Mouse (Mus musculus): ENCODE results near the gene Wfdc6b. TPM values are rescaled to one million over a fixed set of nuclear protein-coding genes. Genes with fewer than 3 reads are reported as not detected.
A peak's percentile ranks its signal among the peaks of the same experiment; 100 is the strongest.
"Not testable (repeated sequence)": the region's sequence is repeated elsewhere in the genome, so short reads cannot be mapped to it uniquely, and the experiment has no call there.

Gene Wfdc6b
- not detected for total RNA-seq (2021)
- long read RNA-seq, experiment 1, result 0 reads
- long read RNA-seq, experiment 2, result 0 reads

- intact Hi-C loops (cut with DNase I); H3K27ac ChIP-seq: not testable (repeated sequence)
Observed at GRCm38 (mm10) chr2:164613471-164613870, at the start of gene Wfdc6b, which contains the start of gene Wfdc8. Gene Wfdc6b (plus strand): TSS chr2:164613522. Gene Wfdc8 (minus strand): TSS chr2:164613626.

GRCm38 (mm10) chr2:164564346-164564745, 49.0 kb upstream of the Wfdc6b start:
- no peak for DNase-seq
- intact Hi-C loops (cut with DNase I), result no loop called here
- no peak for TF ChIP-seq CTCF (IDR thresholded peaks at IDR 0.05)
- no peak overlapping the region for H3K27ac ChIP-seq
- no peak overlapping the region for H3K4me3 ChIP-seq

More at GRCm38 (mm10) chr2:164613471-164613870, at the start of gene Wfdc6b, which contains the start of gene Wfdc8:
- peak; percentile 59 for DNase-seq
- H3K4me3 ChIP-seq, result not testable (repeated sequence)

- peak; percentile 12; the same call in 1 of the 2 replicates for TF ChIP-seq CTCF (IDR thresholded peaks at IDR 0.05)
- DNase-seq, result no peak
- Histone ChIP-seq H3K27ac (no peak overlapping the region), H3K4me3 (no peak overlapping the region)
- intact Hi-C loops (cut with DNase I), result no loop called here
Observed at GRCm38 (mm10) chr2:164566997-164567396, 46.3 kb upstream of the Wfdc6b start.

GRCm38 (mm10) chr2:164567460-164567859, 45.9 kb upstream of the Wfdc6b start:
- Histone ChIP-seq H3K27ac (no peak overlapping the region), H3K4me3 (no peak overlapping the region)
- no peak for TF ChIP-seq CTCF (IDR thresholded peaks at IDR 0.05)
- intact Hi-C loops (cut with DNase I), result no loop called here
- no peak for DNase-seq

- DNase-seq; intact Hi-C loops (cut with DNase I); H3K4me3 ChIP-seq; H3K27ac ChIP-seq: not testable (repeated sequence)
Observed at GRCm38 (mm10) chr2:164573359-164573758, 40.0 kb upstream of the Wfdc6b start, which contains the start of gene Spint3. Gene Spint3 (minus strand): TSS chr2:164573459.

- intact Hi-C loops (cut with DNase I); H3K27ac ChIP-seq; H3K4me3 ChIP-seq: not testable (repeated sequence)
- DNase-seq, result peak; percentile 46
Observed at GRCm38 (mm10) chr2:164585025-164585725, 28.1 kb upstream of the Wfdc6b start, which contains the start of gene Wfdc6a. Gene Wfdc6a (minus strand): TSS chr2:164585447.

- H3K27ac ChIP-seq, result no peak overlapping the region
- intact Hi-C loops (cut with DNase I), result loop anchor here (5.0 kb wide), 1 partner anchor 135 kb away; no protein-coding TSS in a partner anchor
- no peak overlapping the region for H3K4me3 ChIP-seq
- peak; percentile 60 for TF ChIP-seq CTCF (IDR thresholded peaks at IDR 0.05)
- DNase-seq, result no peak
Observed at GRCm38 (mm10) chr2:164592014-164592413, 21.3 kb upstream of the Wfdc6b start.

- H3K27ac ChIP-seq, result no peak within 1 kb of the TSS
- intact Hi-C loops (cut with DNase I), result loop anchor here (5.0 kb wide), 1 partner anchor 134 kb away; no protein-coding TSS in a partner anchor
- TF ChIP-seq CTCF (IDR thresholded peaks at IDR 0.05), result no peak
- DNase-seq, result no peak
- H3K4me3 ChIP-seq, result no peak within 1 kb of the TSS
Observed at GRCm38 (mm10) chr2:164593494-164593893, 19.8 kb upstream of the Wfdc6b start, which contains the start of gene Eppin. Gene Eppin (minus strand): TSS chr2:164593594.

- TF ChIP-seq CTCF (IDR thresholded peaks at IDR 0.05), result peak; percentile 29; the same call in 1 of the 2 replicates
- no peak for DNase-seq
- intact Hi-C loops (cut with DNase I), result no loop called here
- Histone ChIP-seq H3K4me3 (no peak overlapping the region), H3K27ac (no peak overlapping the region)
Observed at GRCm38 (mm10) chr2:164600179-164600578, 13.1 kb upstream of the Wfdc6b start.

- intact Hi-C loops (cut with DNase I), result no loop called here
- TF ChIP-seq CTCF (IDR thresholded peaks at IDR 0.05), result no peak
- DNase-seq, result no peak
- H3K4me3 ChIP-seq, result no peak overlapping the region
- H3K27ac ChIP-seq, result no peak overlapping the region
Observed at GRCm38 (mm10) chr2:164603482-164603881, 9.8 kb upstream of the Wfdc6b start.

GRCm38 (mm10) chr2:164604411-164604810, 8.9 kb upstream of the Wfdc6b start:
- H3K4me3 ChIP-seq, result no peak overlapping the region
- no peak overlapping the region for H3K27ac ChIP-seq
- DNase-seq, result no peak
- no peak for TF ChIP-seq CTCF (IDR thresholded peaks at IDR 0.05)
- intact Hi-C loops (cut with DNase I), result no loop called here

GRCm38 (mm10) chr2:164608781-164609180, 4.5 kb upstream of the Wfdc6b start:
- intact Hi-C loops (cut with DNase I), result no loop called here
- no peak overlapping the region for H3K4me3 ChIP-seq
- DNase-seq, result no peak
- no peak for TF ChIP-seq CTCF (IDR thresholded peaks at IDR 0.05)
- no peak overlapping the region for H3K27ac ChIP-seq

GRCm38 (mm10) chr2:164615386-164615785, 2.1 kb downstream of the Wfdc6b start:
- intact Hi-C loops (cut with DNase I), result no loop called here
- TF ChIP-seq CTCF (IDR thresholded peaks at IDR 0.05), result no peak
- Histone ChIP-seq H3K4me3 (no peak overlapping the region), H3K27ac (no peak overlapping the region)
- DNase-seq, result no peak
